Mouse (Mus musculus) urinary bladder, postnatal 25 days (tissue): ENCODE measurements around the gene Ubash3b.

Experiments used
- DNase-seq: peaks from one replicate; pipeline ENCODE4 v3.0.0; 2022; ENCODE audit warnings: low spot score

Ubash3b gene

GRCm38 (mm10) chr9:41166886-41167285 lies 5.4 kb upstream of the Ubash3b start:
- DNase-seq = no peak

- no peak for DNase-seq
These were observed 866 bp upstream of the Ubash3b start for GRCm38 (mm10) chr9:41162363-41162762.

- DNase-seq = no peak
These were observed 841 bp downstream of the Ubash3b start for GRCm38 (mm10) chr9:41160536-41161176.

DNA sequence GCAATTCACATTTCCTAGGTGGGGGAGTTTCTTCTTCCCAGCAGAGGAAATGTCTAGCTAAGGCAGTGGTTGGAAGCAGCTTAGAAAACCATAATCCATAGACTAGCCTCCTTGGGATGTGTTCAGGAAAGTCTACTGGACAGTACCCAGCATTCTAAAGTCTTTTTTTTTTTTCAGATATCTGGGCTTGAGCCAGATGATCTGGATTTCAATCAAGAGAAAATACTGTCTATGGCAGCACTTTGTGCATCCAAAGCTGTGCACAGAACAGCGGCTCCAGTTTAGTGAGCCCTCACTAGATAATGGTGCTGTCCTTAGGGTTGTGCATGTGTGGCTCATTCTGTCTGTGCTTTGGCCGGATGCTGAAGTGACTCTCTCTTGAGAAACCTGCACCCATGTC lies 2.3 kb downstream of the Ubash3b start:
- DNase-seq = no peak

DNA sequence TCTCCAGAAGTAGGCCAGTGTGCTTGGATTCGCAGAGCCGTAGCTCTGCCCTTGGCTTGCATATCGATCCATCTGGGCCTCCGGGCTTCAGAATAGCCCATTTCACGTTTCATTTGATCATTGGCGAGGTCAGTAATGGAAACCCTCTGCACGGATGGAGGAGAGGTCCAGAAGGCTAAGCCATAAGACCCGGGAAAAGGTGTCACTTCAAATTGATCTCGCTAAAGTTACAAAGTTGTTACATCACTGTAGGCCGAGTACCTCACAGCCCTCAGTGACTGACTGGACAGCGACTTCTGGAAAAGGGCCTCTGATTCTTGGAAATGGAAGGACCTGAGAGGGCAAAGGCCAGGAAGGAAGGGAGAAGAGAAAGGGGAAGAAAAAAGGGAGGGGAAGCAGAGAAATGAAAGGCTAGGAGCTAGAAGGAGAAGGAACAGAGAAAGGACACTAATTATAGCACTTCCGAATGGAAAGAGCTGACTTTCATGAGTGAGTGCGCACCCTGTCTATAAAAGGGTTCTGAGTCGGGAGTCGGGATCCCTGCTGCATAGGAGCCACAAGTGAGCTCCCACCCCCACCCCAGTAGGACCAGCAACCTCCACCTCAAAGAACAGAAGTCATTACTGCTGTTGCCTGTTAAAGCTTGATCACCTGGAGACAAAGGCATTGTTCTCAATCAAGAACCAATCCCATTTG lies 3.5 kb downstream of the Ubash3b start:
- no peak for DNase-seq

DNA sequence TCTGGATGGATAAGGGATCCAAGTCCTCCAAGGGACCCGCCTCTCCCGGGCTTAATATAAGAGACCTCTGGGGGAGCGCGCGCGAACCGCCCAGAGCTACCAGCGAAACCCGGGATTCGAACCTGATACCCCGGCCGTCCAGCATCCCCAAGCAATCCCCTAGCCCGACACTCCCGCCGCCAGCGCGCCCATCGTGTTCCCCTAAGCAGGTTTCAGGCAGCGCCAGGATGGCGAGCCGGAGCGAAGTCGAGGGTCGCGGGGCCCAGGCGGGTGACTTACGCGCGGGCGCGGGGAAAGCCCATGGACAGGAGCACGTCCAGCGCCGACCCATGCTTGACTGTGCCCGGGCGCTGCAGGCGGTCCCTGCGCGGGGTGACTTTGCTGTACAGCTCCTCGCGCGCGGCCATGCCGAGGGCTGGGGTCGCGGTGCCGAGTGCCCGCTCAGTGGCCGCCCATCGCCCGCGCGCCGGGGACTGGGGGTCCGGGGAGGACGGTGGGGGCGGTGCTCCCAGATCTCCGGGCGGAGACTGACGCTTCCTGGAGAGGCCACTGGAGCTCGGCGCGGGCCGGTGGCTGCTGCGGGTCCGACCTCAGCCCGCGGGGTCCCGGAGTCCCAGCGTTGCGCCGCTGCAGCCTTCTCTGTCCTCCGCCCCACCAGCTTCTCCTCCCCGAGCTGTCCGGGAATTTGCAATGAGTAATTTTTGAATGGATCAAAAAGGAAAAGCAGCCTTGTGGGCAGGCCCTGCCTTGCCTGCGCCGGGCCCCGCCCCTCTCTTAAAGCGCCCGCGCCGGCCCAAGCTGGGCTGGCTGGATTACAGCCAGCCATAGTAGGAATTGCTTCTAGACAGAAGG lies 4.3 kb downstream of the Ubash3b start:
- DNase-seq = peak; percentile 60

- DNase-seq = no peak
These were observed 4.8 kb downstream of the Ubash3b start for GRCm38 (mm10) chr9:41156720-41157019.

DNA sequence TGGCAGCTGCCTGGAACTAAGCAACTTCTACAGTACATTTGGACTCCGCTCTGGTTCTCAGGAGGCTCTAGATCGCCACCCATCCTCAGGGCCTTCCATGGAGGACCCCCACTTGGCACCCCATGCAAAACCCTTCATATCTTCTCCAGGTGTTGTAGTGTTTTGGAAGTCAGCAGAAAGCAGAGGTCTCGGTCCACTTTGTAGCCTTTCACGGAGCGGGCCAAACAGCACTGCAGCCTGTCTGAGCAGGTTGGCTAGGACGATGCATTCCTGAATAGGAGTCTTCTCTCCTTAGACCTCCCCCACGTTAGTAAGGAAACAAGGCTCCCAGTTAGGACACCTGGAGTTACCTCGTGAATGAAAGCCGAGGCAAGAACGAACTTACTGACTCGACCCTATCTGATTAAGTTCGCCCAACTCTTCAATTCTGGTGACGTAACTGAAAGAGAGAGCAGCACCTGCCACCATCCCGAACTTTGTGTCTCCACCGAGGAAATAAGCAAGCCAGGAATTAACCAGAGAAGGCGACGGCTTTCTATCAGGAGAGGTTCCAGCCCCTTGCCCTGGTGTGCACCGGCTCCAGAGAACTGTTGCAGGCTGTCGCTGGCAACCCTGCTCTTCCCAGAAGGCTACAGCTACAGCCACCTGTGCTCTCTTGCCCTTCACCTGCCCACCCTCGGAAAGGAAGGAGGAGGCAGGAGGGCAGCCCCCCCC lies 5.3 kb downstream of the Ubash3b start:
- no peak for DNase-seq

GRCm38 (mm10) chr9:41153979-41154378 lies 7.5 kb downstream of the Ubash3b start:
- no peak for DNase-seq

DNA sequence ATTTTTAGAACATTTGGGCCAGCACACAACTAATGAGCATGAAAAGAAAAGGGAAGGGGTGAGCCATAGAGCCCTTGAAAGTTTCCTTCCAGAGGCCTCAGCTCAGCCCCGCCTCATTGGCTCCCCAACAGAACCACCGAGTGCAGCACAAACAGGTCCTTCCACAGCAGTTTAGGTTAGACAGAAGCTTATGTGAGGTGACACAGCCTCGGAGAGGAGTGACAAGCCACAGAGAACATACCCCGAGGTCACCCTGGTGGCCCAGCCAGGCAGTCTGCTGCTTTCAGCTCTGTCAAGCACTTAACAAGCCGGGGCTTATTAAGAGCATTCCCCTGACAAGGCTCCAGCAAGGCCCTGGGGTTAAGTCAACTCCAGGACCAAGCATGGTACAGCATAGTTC lies 8.4 kb downstream of the Ubash3b start:
- DNase-seq = no peak

- no peak for DNase-seq
These were observed 10.0 kb downstream of the Ubash3b start for GRCm38 (mm10) chr9:41151491-41151890.

DNA sequence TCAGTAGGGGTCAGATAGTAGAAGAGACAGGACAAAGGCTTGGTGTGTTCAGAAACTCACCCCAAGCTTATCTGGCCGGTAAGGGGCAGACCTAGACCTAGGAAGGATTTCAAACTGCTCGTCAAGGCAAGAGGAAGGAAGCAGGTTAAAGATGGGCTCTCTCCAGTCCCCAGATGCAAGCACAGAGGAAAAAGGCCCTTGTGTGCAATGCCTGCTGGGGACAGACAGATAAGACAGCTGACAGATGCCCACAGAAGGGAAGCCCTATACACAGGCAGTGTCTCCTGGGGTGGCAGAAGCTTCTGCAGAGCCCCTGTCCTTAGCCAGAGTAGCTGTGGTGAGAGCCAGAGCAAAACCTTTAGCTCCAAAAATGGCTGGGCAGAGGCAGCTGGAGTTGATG lies 11.6 kb downstream of the Ubash3b start:
- no peak for DNase-seq

DNA sequence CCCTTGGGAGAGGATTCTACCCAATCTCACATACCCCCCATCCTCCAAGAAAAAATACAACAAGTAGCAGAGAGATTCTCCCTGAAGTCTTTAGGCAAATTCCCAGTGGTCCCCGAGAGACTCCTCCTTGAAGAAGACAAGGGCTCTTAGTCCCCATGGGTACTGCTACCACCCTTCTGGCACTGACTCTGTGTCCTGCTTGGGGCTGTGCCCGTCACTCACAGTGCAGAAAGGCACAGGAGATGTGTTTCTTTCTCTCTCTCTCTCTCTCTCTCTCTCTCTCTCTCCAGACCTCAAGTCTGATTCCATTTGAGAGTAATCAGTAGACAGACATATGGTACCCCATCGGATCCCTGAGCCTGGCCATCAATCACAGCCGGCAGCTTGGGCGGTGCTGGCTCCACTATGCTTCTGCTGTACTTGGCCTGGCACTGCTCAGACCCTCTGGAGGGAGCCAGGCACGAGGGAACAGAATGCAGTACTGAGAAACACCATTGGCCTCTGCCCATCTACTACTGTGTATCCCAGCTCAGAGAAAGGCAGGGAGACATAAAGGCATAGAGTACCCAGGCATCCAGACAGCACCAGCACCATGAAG lies 12.3 kb downstream of the Ubash3b start:
- DNase-seq = no peak

DNA sequence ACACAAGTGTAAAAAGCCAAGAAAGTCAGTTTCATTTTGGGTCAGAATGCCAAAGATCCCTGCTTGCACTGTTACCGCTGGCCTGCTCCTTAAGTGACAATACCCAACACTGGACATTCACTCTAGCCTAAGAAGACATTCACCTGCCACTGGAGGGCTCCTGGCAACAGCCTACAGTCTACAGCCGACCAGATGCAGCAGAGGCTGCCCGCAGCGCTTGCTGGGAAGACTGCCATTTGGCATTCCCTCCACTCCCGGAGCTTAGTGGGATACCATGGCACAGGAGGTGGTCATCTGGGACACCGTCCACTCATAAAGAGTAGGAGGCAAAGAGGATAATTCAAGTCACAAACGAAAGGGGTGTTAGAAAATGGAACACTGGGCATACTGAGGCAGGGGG lies 12.9 kb downstream of the Ubash3b start:
- no peak for DNase-seq

DNA sequence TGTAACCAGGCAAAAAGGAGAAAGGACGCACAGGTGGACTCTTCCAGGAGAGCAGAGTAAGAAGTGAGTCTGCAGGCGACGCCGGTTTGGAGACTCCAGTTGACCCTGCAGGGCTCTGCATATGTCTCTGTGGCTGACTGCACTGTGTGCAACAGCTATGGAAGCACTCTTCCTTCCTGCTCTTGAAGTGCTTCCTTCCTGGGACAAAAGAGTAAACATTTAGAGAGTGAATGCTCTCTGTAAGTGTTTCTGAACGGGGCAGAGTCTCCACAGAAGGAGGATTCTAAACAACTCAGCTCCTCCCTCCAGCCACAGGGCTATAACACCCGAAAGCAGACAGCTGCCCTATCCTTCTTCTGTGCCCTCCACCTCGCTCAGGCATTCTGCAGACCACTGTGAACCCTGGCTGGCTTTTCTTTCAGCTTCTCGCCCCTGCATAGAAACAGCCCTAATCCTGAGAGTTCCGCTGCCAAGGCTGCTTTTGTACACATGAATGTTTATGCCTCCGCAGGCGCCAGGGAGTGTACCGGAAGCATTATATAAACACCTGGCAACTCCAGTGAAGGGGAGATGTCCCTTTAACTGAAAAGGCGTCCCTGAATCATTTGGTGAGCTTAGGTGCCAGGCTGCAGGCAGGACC lies 14.2 kb downstream of the Ubash3b start:
- DNase-seq = no peak

- no peak for DNase-seq
These were observed 17.7 kb downstream of the Ubash3b start for GRCm38 (mm10) chr9:41143825-41144224.

DNA sequence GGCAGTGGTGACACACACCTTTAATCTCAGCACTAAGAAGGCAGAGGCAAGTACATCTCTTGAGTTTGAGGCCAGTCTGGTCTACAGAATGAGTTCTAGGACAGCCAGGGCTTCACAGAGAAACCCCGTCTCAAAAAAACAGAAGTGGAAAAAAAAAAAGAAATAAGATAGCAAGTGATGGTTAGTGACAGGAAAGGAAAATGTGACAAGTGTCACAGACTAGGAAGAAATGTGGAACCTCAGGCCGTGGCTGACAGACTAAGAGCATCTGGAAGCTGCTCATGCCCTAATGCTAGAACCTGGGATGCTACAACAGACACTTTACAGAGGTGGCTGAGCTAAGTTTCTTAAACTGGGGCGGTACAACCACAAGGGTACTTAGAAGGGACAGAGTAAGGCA lies 18.4 kb downstream of the Ubash3b start:
- no peak for DNase-seq

GRCm38 (mm10) chr9:41141026-41141425 lies 20.5 kb downstream of the Ubash3b start:
- DNase-seq = no peak

- no peak for DNase-seq
These were observed 22.3 kb downstream of the Ubash3b start for GRCm38 (mm10) chr9:41138987-41139808.

DNA sequence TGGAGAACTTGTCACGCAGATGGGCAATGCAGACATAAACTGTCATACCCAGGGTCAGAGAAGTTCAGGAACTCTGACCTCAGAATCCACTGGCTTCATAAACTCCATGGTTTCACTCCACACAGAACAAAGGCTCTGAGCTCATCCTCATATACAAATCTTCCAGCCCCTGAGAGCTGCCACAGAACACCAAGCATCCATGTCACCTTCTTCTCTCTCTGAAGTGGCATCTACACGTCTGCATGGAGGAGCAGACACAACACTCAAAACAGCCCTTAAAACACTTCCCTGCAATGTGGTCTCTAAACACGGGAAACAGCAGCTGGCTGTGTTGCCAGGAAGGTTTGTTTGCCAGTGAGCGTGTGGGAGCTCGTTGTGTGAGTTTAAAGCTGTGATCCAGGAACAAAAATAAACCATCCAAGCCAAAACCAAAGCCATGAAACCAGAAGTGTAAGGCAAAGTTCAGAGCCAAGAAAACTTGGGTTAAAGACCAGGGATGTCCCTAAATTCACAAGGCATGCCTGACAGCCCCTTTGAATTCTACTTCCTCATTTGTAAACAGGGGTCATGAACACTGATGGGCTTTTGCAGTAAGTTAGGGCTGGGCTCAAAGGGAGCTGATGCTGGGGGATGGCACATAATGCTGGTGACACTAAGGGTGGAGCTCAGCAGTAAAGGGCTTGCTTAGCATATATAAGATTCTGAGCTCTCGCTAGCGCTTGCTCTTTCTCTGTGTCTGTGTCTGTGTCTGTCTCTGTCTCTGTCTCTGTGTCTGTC lies 24.6 kb downstream of the Ubash3b start:
- no peak for DNase-seq
